Mouse (Mus musculus): ENCODE results near the gene Fam72a. TPM values are rescaled to one million over a fixed set of nuclear protein-coding genes. Genes with fewer than 3 reads are reported as not detected.
A peak's percentile ranks its signal among the peaks of the same experiment; 100 is the strongest.

Gene Fam72a
- 1.1 and 1.3 TPM in 2 replicates for polyA plus RNA-seq (2015; fragmentation: Nextera tagmentation; extraction: Ambion mirVana)

DNA sequence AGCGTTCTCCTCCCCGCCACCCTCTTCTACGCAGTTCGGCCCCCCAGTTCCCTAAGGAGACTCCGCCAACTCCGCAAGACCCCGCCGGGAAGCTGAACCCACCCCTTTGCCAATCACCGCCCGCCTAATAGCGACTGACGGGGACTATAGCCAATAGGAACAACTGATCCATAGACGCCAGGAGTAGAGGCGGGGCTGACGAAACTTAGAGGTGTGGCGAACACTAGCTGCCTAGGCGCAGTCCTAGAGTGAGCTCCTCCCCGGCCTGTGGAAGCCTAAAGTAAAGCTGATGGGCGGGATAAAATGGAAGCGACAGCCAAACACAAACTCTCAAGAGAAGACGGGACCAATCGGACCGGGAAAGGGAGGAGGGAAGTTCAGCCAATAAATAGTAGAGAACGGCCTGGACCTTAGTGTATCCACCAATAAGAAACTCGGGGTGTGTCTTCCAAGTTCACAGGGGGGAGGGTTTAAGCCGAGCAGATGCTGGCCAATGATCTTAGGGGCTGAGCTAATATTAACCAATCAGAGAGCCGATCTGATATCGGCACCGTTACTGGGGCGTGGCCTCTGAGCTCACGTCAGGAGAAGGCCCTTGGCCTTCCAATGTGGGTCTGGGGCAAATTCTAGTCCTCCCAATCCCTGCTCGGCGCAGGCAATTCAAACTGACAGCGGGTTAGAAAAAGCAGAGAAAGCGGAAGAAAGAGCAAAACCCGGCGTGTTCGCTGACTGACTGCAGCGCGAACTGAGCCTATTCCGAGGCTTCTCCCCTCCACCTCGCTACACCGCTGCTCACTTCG lies at the start of gene Fam72a, which contains the start of gene Srgap2:
Gene Fam72a, plus strand, starts transcription at position 623 of the 800 bp plus-strand sequence.
Gene Srgap2, minus strand, starts transcription at position 72 of the 800 bp plus-strand sequence.
- peak; percentile 93 for ATAC-seq
- Histone ChIP-seq H3K27ac (ENCODE audit: low read length) (peak within 1 kb of the TSS; percentile 94), H3K9ac (replicated peaks; ENCODE audit: low read depth) (peak within 1 kb of the TSS; percentile 66), H3K4me3 (ENCODE audit: low read depth, low read length) (peak within 1 kb of the TSS; percentile 77), H3K9me3 (ENCODE audit: low read length) (no peaks in the 10 kb centered on the region), H3K4me2 (replicated peaks; ENCODE audit: low read depth, low read length) (peak within 1 kb of the TSS; percentile 89), H3K27me3 (replicated peaks; ENCODE audit: insufficient read depth, low read length) (no peaks in the 10 kb centered on the region), H3K36me3 (ENCODE audit: insufficient read depth, low read length) (no peaks in the 10 kb centered on the region), H3K4me1 (ENCODE audit: insufficient read depth, low read depth, low read length) (peaks cover 27% of the 10 kb centered on the region)
- peak; percentile 52 for TF ChIP-seq EP300 (IDR thresholded peaks at IDR 0.05)
- no peak for TF ChIP-seq CTCF (IDR thresholded peaks at IDR 0.05)
- peak; percentile 100 for DNase-seq (ENCODE audit: low spot score)
- WGBS, result under 1% methylated on average over 44 of the region's 44 CpGs

DNA sequence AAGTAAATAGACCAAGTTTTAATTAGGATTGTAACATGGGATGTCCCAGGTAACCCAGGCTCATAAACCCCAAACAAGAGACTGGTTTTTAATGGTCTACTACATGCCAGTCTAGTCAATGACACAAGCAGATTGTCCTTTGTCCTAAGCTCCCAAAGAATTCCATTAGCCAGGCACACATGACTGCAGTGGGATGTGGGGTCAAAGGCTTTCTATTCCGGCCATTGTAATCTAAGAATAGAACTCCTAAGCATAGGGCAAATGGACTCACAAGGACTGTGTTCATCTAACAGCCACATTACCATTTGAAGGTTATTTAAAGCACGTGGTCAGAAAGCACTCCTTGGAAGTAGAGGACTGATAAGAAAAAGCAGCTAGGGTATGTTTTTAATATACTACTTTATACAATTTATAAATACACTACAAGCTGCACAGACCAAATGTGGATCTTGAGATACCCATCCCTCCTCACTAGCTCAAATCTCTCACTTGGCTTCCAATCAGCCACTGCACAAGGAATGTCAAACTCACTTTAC lies 48.9 kb upstream of the Fam72a start:
- ATAC-seq, result peak; percentile 40; the same call in 1 of the 2 replicates
- H3K4me2 ChIP-seq (replicated peaks; ENCODE audit: low read depth, low read length), result no peak overlapping the region
- H3K4me3 ChIP-seq (ENCODE audit: low read depth, low read length), result no peak overlapping the region
- WGBS, result 38% methylated on average over 2 of the region's 2 CpGs
- H3K9me3 ChIP-seq (ENCODE audit: low read length), result no peaks in the 10 kb centered on the region
- H3K27me3 ChIP-seq (replicated peaks; ENCODE audit: insufficient read depth, low read length), result no peaks in the 10 kb centered on the region
- TF ChIP-seq CTCF (IDR thresholded peaks at IDR 0.05), result no peak
- TF ChIP-seq EP300 (IDR thresholded peaks at IDR 0.05), result no peak
- H3K4me1 ChIP-seq (ENCODE audit: insufficient read depth, low read depth, low read length), result no peaks in the 10 kb centered on the region; the same call in 1 of the 2 replicates
- no peaks in the 10 kb centered on the region for H3K36me3 ChIP-seq (ENCODE audit: insufficient read depth, low read length)
- H3K27ac ChIP-seq (ENCODE audit: low read length), result no peak overlapping the region
- no peak overlapping the region for H3K9ac ChIP-seq (replicated peaks; ENCODE audit: low read depth)
- DNase-seq (ENCODE audit: low spot score), result no peak

DNA sequence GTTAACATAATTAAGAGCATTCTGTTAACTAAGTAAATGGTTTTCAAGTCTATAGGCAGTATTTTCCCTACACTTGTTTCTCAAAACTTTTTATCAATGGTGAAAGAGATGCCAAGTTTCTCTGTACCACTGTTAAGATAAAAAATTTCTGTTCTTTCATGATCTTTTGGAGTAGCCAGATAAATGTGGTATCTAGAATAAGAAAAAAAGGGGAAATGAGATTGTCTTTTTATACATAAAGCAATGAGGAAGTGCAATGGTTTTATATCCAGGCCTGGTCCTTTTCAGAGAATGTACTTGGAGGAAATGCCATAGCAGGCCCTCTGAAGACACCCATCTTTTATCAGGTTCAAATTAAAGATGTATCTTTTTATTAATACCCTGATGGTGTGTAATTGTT lies 46.3 kb upstream of the Fam72a start:
- Histone ChIP-seq H3K36me3 (ENCODE audit: insufficient read depth, low read length) (no peaks in the 10 kb centered on the region), H3K4me2 (replicated peaks; ENCODE audit: low read depth, low read length) (no peak overlapping the region), H3K27me3 (replicated peaks; ENCODE audit: insufficient read depth, low read length) (no peaks in the 10 kb centered on the region), H3K9ac (replicated peaks; ENCODE audit: low read depth) (no peak overlapping the region), H3K4me1 (ENCODE audit: insufficient read depth, low read depth, low read length) (peaks cover 2% of the 10 kb centered on the region; the same call in 1 of the 2 replicates), H3K4me3 (ENCODE audit: low read depth, low read length) (no peak overlapping the region), H3K27ac (ENCODE audit: low read length) (no peak overlapping the region), H3K9me3 (ENCODE audit: low read length) (no peaks in the 10 kb centered on the region)
- ATAC-seq, result no peak
- DNase-seq (ENCODE audit: low spot score), result no peak
- TF ChIP-seq CTCF (IDR thresholded peaks at IDR 0.05), result no peak
- TF ChIP-seq EP300 (IDR thresholded peaks at IDR 0.05), result no peak

DNA sequence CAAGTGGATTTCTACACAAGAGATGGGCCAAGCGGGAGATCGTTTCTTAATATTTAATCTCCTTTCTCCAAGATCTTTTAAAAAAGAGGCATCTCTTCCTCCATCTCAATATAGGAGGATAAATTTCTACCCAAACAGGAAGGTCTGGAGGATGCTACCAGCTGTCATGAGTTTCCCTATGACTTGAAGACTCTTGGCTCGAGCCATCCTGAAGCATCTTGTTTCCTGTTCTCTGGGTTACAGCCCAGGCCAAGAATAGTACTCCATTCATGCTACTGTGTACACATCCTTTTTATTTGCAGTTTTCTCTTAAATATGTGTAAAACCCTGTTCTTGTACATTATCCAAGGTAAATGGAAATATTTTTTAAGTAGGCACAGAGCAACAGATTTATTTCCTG lies 45.5 kb upstream of the Fam72a start:
- H3K36me3 ChIP-seq (ENCODE audit: insufficient read depth, low read length), result no peaks in the 10 kb centered on the region
- H3K9ac ChIP-seq (replicated peaks; ENCODE audit: low read depth), result no peak overlapping the region
- no peak for TF ChIP-seq CTCF (IDR thresholded peaks at IDR 0.05)
- no peak for TF ChIP-seq EP300 (IDR thresholded peaks at IDR 0.05)
- H3K4me1 ChIP-seq (ENCODE audit: insufficient read depth, low read depth, low read length), result peaks cover 4% of the 10 kb centered on the region; the same call in 1 of the 2 replicates
- no peak for ATAC-seq
- 63% methylated on average over 3 of the region's 3 CpGs for WGBS
- no peaks in the 10 kb centered on the region for H3K9me3 ChIP-seq (ENCODE audit: low read length)
- no peak overlapping the region for H3K4me2 ChIP-seq (replicated peaks; ENCODE audit: low read depth, low read length)
- DNase-seq (ENCODE audit: low spot score), result no peak
- no peak overlapping the region for H3K4me3 ChIP-seq (ENCODE audit: low read depth, low read length)
- no peak overlapping the region for H3K27ac ChIP-seq (ENCODE audit: low read length)
- H3K27me3 ChIP-seq (replicated peaks; ENCODE audit: insufficient read depth, low read length), result no peaks in the 10 kb centered on the region

DNA sequence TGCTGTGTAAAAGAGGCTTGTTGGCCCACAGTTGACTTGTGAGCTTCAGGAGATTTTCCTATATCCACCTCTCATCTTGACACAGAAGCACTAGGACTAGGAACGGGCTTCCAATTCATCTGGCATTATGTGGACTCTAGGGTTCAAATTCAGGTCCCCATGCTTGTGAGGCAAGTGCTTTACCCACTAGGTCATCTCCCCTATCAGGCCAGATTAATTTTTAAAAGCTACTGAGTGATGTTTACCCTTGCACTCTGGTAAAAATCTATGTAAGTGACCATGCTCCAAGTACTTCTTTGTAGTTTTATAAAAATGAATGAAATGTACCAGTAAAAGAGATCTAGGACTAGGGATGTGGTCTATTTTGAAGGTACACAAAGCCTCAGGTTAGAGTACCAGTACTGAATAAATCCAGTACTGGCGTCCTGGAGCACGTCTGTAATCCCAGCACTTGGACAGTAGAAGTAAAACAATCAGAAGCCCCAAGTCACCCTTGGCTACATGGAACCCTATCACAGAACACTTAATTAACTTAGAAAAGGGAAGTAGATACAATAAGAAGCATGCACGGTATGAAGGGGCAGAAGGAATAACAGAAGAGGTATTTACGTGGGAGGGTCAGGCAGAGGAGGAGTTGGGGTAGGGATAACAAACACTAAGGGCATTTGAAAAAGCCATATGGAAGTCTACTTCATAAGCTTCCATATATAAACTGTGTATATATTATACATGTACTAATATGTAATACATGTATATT lies 41.4 kb upstream of the Fam72a start:
- H3K4me3 ChIP-seq (ENCODE audit: low read depth, low read length), result no peak overlapping the region
- 45% methylated on average over 5 of the region's 5 CpGs for WGBS
- H3K27me3 ChIP-seq (replicated peaks; ENCODE audit: insufficient read depth, low read length), result no peaks in the 10 kb centered on the region
- no peaks in the 10 kb centered on the region for H3K9me3 ChIP-seq (ENCODE audit: low read length)
- H3K36me3 ChIP-seq (ENCODE audit: insufficient read depth, low read length), result no peaks in the 10 kb centered on the region
- H3K4me1 ChIP-seq (ENCODE audit: insufficient read depth, low read depth, low read length), result peaks cover 4% of the 10 kb centered on the region; the same call in 1 of the 2 replicates
- no peak for DNase-seq (ENCODE audit: low spot score)
- no peak for ATAC-seq
- TF ChIP-seq EP300 (IDR thresholded peaks at IDR 0.05), result no peak
- H3K27ac ChIP-seq (ENCODE audit: low read length), result no peak overlapping the region
- H3K4me2 ChIP-seq (replicated peaks; ENCODE audit: low read depth, low read length), result no peak overlapping the region
- H3K9ac ChIP-seq (replicated peaks; ENCODE audit: low read depth), result no peak overlapping the region

DNA sequence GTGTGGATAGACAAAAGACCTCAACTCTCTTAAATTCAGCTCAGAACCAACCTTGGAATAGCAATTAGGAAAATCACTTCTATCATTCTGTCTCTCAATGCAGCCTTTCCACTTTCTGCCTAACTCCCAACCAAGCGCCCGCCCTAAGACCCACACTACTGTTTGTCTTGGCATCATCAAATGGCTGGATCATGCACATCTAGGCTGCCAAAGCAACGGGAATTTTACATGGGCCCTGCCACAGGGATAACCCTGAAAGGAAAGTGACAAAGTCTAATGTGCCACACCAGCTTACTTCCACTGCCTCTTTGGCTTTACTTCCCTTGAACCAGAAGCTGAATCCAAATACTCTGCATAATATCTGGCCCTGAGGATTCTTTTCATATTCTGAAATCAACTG lies 38.4 kb upstream of the Fam72a start:
- no peak for TF ChIP-seq CTCF (IDR thresholded peaks at IDR 0.05)
- TF ChIP-seq EP300 (IDR thresholded peaks at IDR 0.05), result no peak
- Histone ChIP-seq H3K27ac (ENCODE audit: low read length) (no peak overlapping the region), H3K27me3 (replicated peaks; ENCODE audit: insufficient read depth, low read length) (no peaks in the 10 kb centered on the region), H3K9ac (replicated peaks; ENCODE audit: low read depth) (no peak overlapping the region), H3K36me3 (ENCODE audit: insufficient read depth, low read length) (no peaks in the 10 kb centered on the region), H3K4me1 (ENCODE audit: insufficient read depth, low read depth, low read length) (peaks cover 4% of the 10 kb centered on the region; the same call in 1 of the 2 replicates), H3K4me2 (replicated peaks; ENCODE audit: low read depth, low read length) (no peak overlapping the region), H3K4me3 (ENCODE audit: low read depth, low read length) (no peak overlapping the region), H3K9me3 (ENCODE audit: low read length) (no peaks in the 10 kb centered on the region)
- ATAC-seq (no peak), DNase-seq (ENCODE audit: low spot score) (no peak)
- WGBS, result 75% methylated on average over 3 of the region's 3 CpGs

Measured in lung, postnatal 0 days (tissue).